Mouse (Mus musculus) intestine, embryonic 16.5 days (tissue): ENCODE results near the gene Spaca6. TPM values are rescaled to one million over a fixed set of nuclear protein-coding genes. Genes with fewer than 3 reads are reported as not detected.

ENCODE experiments used
- ATAC-seq: fragments of 200-750 bp; cut with Nextera tagmentation; 2 replicates; pipeline ENCODE4 v1.8.0; 2017; ENCODE audit warnings: moderate TSS enrichment, moderate library complexity
- H3K27ac ChIP-seq: fragments of 300-500 bp; sonication (generic); 2 replicates; pipeline ENCODE4 v1.5.1; 2014; ENCODE audit warnings: mild to moderate bottlenecking, low read length
- H3K27me3 ChIP-seq: fragments of 300-500 bp; sonication (generic); replicated peaks from 2 replicates; pipeline ENCODE4 v1.6.1; 2014; ENCODE audit warnings: low read length, control low read depth, mixed read lengths; ENCODE audit not compliant: control insufficient read depth, insufficient read depth
- H3K36me3 ChIP-seq: fragments of 300-500 bp; sonication (generic); 2 replicates; pipeline ENCODE4 v1.6.1; 2014; ENCODE audit warnings: low read length, control low read depth; ENCODE audit not compliant: control insufficient read depth, insufficient read depth
- H3K4me1 ChIP-seq: fragments of 300-500 bp; sonication (generic); 2 replicates; pipeline ENCODE4 v1.6.1; 2014; ENCODE audit warnings: low read length, control low read depth, mixed read lengths; ENCODE audit not compliant: control insufficient read depth, insufficient read depth
- H3K4me2 ChIP-seq: fragments of 300-500 bp; sonication (generic); 2 replicates; pipeline ENCODE4 v1.6.1; 2014; ENCODE audit warnings: low read depth, low read length, control low read depth
- H3K4me3 ChIP-seq: fragments of 300-500 bp; sonication (generic); 2 replicates; pipeline ENCODE4 v1.5.1; 2014; ENCODE audit warnings: mild to moderate bottlenecking, low read length
- H3K9ac ChIP-seq: fragments of 300-500 bp; sonication (generic); 2 replicates; pipeline ENCODE4 v1.6.1; 2014; ENCODE audit warnings: low read depth, low read length
- H3K9me3 ChIP-seq: fragments of 300-500 bp; sonication (generic); 2 replicates; pipeline ENCODE4 v1.6.1; 2016; ENCODE audit warnings: low read length, control low read depth; ENCODE audit not compliant: control insufficient read depth
- WGBS: fragments of 180-500 bp; shearing (Covaris S2); extraction: QIAGEN DNeasy Blood & Tissue Kit; methylation state at CpG from one replicate; pipeline ENCODE4 v1.1.7; 2014; 5-methylcytosine and 5-hydroxymethylcytosine counted together
- polyA plus RNA-seq: library from polyadenylated mRNA; unstranded; fragments of >200 nt; fragmentation: Nextera tagmentation; extraction: Ambion mirVana; gene quantifications from 2 replicates; pipeline ENCODE4 v1.2.1, GENCODE M21; 2015

The Spaca6 gene
- 13.7 and 14.5 TPM in 2 replicates for polyA plus RNA-seq

DNA sequence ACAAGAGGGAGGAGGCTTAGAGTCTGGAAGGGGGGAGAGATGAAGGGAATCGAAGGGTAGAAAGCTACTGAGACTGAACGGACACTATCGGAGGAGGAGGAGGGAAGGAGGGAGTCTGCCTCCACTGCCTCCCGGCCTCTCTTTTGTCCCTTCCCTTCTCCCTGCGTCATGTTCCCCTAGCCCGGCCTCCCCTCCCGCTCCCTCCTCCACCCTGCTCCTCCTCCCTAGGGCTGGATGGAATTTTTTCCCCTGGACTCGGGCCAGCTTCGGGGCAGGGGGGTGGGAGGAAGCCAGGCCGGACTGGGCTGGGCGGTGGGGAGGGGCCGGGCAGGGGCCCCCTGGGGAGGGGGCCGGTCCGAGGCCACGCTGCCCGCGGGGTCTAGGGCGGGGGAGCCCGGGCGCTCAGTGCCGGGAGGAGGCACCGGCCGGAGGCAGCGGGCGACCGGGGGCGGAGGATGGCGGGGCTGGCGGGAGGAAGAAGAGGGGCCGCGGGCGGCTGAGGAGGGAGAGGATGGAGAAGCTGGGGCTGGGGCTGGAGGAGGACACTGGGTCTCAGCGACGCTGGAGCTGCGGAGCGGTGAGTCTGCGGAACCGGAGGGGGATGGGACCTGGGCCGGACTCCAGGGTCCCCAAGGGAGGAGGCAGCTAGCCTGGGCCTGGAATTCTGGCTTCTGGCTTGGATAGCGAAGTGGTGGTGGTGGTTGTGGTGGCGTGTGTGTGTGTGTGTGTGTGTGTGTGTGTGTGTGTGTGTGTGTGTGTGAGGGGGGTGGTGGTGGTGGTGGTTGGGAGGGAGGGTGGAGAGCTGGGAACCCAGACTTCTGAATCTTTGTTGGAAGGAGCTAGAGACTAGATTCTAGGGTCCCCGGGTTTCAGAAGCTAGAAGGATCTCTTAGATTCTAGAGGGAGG, at the start of gene Spaca6:
Spaca6 (plus strand) TSS at position 408 of the 907 bp plus-strand sequence.
- H3K36me3 ChIP-seq, result no peaks in the 10 kb centered on the region
- H3K4me1 ChIP-seq, result peaks cover 29% of the 10 kb centered on the region
- peak within 1 kb of the TSS; percentile 79 for H3K4me2 ChIP-seq
- peak within 1 kb of the TSS; percentile 83 for H3K9ac ChIP-seq
- peak within 1 kb of the TSS; percentile 98 for H3K27ac ChIP-seq
- ATAC-seq, result peak; percentile 88
- no peaks in the 10 kb centered on the region for H3K9me3 ChIP-seq
- peak within 1 kb of the TSS; percentile 73 for H3K4me3 ChIP-seq
- no peaks in the 10 kb centered on the region for H3K27me3 ChIP-seq
- under 1% methylated on average over 38 of the region's 42 CpGs for WGBS

DNA sequence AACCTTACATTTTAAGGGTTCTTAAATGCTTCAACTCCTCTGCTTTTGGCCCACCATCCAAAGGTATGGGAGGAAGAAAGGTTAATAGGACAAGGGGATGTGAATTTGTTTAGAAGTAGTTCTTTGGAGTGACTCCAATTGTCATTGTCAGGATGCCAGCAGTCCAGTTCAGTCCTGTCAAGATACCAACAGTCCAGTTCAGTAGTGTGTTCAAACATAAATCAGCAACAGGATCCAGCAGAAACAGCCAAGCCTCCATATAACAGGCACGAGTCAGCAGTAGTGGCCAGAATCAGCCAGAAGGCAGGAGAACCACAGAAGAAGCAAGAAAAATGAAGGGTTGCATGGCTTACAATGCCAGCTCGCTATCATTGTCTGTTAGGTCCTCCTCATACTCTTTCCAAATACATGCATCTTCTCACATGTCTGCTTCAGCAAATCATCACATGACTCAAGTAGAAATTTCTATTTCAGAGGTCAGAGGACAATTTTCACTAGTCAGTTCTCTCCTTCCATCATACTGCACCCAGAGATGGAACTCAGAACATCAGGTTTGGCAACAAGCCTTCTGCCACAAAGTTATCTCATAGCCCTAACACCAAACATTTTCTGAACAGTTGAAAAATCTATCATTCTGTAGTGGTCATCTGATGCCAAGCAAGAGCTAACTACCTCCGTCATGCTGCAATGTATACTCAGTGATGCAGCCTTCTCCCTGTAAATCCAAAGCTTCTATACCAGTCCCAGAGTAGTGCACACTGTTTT, 35.9 kb upstream of the Spaca6 start:
- no peak for ATAC-seq
- no peak overlapping the region for H3K4me3 ChIP-seq
- H3K36me3 ChIP-seq, result no peaks in the 10 kb centered on the region
- H3K27ac ChIP-seq, result no peak overlapping the region
- H3K9me3 ChIP-seq, result no peaks in the 10 kb centered on the region
- H3K4me1 ChIP-seq, result 0 out of 2 replicates have a peak, but pooled peaks cover 5% of the 10 kb centered on the region
- H3K4me2 ChIP-seq, result no peak overlapping the region
- no peak overlapping the region for H3K9ac ChIP-seq
- no peaks in the 10 kb centered on the region for H3K27me3 ChIP-seq
- 74% methylated on average over 3 of the region's 3 CpGs for WGBS

DNA sequence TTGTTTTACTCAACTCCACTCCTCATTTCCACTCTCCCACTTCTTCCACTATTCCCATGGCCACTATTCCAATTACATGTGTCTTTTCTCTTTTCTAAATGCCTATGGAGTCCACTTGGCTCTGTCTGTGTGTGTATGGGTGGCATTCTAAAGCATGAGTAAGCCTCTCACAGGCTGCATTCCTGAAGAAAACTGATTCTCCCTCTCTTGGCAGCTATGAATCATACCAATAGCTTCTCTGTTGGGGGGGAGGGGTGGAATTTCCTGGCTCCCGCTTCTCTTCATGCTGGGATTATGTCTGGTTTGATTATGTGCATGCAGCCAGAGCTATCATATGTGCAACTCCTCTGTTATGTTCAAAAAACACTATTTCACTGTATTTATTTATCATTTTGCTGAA, 34.4 kb upstream of the Spaca6 start:
- no peak overlapping the region for H3K4me2 ChIP-seq
- no peak overlapping the region for H3K9ac ChIP-seq
- 32% methylated on average over 1 of the region's 1 CpGs for WGBS
- no peaks in the 10 kb centered on the region for H3K27me3 ChIP-seq
- H3K9me3 ChIP-seq, result no peaks in the 10 kb centered on the region
- no peaks in the 10 kb centered on the region for H3K36me3 ChIP-seq
- ATAC-seq, result peak; percentile 42; the same call in 1 of the 2 replicates
- H3K27ac ChIP-seq, result no peak overlapping the region
- H3K4me1 ChIP-seq, result 0 out of 2 replicates have a peak, but pooled peaks cover 5% of the 10 kb centered on the region
- no peak overlapping the region for H3K4me3 ChIP-seq

DNA sequence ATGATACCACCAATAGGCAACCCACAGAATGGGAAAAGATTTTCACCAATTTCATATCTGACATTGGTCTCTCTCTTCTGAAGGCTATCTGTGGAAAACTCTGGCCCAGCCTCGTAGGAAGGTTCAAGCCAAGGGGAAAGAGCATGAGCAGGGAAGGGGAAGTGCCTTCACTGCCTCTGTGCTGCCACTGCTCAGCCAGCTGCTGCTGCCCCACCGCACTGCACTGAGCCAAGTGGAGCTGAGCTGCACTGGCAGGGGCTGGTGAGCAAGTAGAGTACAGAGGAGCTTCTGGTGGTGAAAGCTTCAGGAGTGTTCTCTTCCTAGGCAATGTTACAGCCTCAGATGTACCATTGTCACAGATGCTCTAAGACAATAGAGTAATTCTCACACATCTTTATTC, 31.4 kb upstream of the Spaca6 start:
- Histone ChIP-seq H3K4me3 (no peak overlapping the region), H3K4me1 (0 out of 2 replicates have a peak, but pooled peaks cover 5% of the 10 kb centered on the region), H3K27ac (no peak overlapping the region), H3K27me3 (no peaks in the 10 kb centered on the region), H3K4me2 (no peak overlapping the region), H3K9ac (no peak overlapping the region), H3K36me3 (no peaks in the 10 kb centered on the region), H3K9me3 (no peaks in the 10 kb centered on the region)
- 53% methylated on average over 2 of the region's 2 CpGs for whole genome bisulfite sequencing
- no peak for ATAC-seq

DNA sequence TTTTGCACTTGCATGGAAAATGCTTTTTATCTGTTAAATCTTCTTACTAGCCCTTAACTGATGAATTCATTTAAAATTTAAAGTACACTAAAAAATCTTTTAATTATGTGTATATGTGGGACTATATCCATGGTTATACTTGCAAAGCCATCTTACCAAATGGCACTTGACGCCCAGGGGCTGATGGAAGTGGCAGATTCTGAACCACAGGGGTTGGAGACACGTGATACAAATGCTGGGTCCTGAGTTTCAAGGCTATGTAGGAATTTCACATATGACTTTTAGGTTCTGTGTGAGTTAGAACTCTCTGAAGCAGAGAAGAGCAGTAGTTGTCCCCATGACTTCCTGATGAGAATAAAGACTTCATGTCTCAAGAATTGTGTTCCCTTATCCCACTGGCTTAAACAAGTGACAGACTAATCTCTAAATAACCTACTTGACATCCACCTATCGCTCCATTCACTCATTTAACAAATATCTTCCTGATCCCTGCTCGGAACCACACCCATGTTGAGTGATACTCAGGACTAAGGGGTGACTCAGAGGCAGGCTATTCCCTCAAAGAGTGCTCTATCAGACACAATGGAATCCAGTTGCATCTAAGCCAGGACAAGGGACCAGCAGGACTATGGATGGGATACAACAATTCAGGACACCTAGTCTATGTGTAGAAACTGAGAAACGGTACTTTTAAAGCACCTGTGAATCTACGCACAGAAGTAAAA, 3.2 kb upstream of the Spaca6 start:
- ATAC-seq, result no peak
- Histone ChIP-seq H3K27me3 (no peaks in the 10 kb centered on the region), H3K9ac (no peak overlapping the region), H3K4me1 (peaks cover 6% of the 10 kb centered on the region; the same call in 1 of the 2 replicates), H3K27ac (no peak overlapping the region), H3K4me2 (no peak overlapping the region), H3K9me3 (no peaks in the 10 kb centered on the region), H3K4me3 (no peak overlapping the region), H3K36me3 (no peaks in the 10 kb centered on the region)
- WGBS, result 78% methylated on average over 6 of the region's 6 CpGs

DNA sequence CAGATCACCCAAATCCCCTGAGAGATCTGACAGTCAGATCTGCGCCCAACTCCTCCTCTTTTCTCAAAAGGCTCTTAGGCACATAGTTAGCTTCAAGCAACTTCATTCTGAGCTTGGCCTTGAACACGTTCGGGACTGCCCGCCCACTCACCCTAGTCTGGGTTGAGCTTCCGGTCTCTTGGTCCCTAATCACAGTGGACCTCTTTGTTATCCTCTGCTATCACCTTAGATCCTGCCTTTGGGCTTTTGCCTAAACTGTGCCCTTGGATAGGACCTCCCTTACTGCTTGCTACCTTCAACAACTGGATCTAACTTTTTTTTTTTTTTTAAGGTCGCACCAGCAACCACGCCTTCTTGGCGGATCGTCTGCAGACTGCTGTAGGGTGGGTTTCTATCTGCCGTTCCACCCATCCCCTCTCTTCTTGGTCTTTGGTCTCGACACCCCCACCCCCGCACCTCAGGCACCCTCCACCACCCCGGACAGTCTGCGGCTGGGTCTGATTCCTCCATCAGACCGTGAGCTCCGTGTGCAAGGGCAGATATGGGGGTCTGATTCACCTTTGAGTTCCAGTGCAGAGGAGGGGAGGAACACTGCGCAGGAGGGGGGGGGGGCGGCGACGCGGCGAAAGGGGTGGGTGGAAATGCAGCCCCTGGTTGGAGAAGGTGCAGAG, 902 bp upstream of the Spaca6 start:
- Histone ChIP-seq H3K9ac (peak overlapping the region; percentile 83), H3K27me3 (no peaks in the 10 kb centered on the region), H3K4me2 (peak overlapping the region; percentile 79), H3K36me3 (no peaks in the 10 kb centered on the region), H3K27ac (peak overlapping the region; percentile 90), H3K9me3 (no peaks in the 10 kb centered on the region), H3K4me1 (peaks cover 20% of the 10 kb centered on the region), H3K4me3 (peak overlapping the region; percentile 73)
- peak; percentile 43 for ATAC-seq
- WGBS, result 3% methylated on average over 20 of the region's 22 CpGs

DNA sequence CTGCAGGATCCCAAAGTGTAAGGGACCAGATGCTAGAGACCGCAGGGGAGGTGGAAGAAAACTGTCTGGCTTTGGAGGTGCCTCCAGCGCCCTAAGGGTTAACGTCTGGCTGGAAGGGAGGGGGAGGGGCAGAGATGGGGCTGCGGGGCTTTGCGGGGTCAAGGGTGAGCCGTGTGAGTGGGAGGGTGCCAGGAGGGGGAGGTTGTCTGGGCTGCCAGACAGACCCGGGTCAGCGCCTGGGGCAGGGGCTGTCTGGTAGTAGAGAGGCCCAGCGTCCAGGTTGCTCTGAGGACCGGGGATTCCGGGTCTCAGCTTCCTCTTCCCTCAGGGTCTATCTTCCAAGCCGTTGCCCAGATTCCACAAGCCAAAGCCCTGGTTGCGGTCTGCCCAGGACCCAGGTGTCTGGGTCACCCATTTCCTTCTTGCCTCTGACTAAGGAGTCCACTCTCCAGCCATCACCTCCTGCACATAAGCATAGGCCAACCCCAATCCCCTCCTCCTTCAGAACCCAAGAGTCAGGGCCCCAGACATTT, 766 bp downstream of the Spaca6 start:
- Histone ChIP-seq H3K9ac (peak overlapping the region; percentile 83), H3K9me3 (no peaks in the 10 kb centered on the region), H3K4me2 (peak overlapping the region; percentile 79), H3K27me3 (no peaks in the 10 kb centered on the region), H3K4me3 (peak overlapping the region; percentile 73), H3K27ac (peak overlapping the region; percentile 98), H3K4me1 (peaks cover 29% of the 10 kb centered on the region), H3K36me3 (no peaks in the 10 kb centered on the region)
- WGBS, result under 1% methylated on average over 13 of the region's 13 CpGs
- peak; percentile 21 for ATAC-seq

DNA sequence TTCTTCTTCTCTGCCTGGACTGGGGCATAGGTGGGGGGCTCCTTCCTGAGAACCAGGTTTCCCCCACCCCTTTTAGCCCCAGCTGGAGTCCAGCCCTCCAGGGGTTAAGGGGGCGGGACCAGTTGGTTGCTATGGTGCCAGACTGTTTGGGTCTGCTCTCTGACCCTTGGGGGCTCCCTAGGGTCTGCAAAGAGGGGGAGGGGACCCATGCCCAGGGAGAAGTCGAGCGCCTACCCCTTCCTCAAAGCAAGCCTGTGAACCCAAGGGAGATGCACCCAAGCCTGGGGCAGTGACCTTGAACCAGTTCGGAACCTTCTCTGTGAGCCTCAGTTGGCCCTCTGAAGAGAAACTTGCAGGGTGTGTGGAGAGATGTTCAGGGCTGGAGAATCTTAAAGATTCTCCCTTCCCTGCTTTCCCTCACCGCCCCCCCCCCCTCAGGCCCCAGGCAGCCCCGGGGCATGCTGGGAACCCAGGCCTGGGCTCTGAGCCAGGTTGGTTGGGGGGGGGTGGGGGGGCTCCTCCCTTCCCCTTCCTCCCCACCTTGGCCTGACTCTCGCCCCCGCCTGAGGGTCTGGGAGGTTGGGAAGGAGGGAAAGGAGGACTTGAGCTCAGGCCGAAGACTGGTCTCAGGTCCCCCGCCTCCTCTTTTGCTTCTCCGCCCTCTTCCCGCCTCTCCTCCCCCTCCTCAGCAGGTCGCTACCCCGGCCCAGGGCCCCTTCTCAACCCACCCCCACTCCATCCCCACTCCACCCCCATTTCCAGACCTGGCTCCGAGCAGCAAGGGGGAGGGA, 1.4 kb downstream of the Spaca6 start:
- peak; percentile 50 for ATAC-seq
- Histone ChIP-seq H3K9ac (peak overlapping the region; percentile 83), H3K4me2 (peak overlapping the region; percentile 79), H3K4me3 (peak overlapping the region; percentile 73), H3K36me3 (no peaks in the 10 kb centered on the region), H3K27me3 (no peaks in the 10 kb centered on the region), H3K4me1 (peaks cover 29% of the 10 kb centered on the region), H3K27ac (peak overlapping the region; percentile 98), H3K9me3 (no peaks in the 10 kb centered on the region)
- WGBS, result under 1% methylated on average over 9 of the region's 15 CpGs
